Mouse (Mus musculus): ENCODE data around the gene Ciao2a.

Gene Ciao2a

GRCm38 (mm10) chr9:66160155-66160554, 33.7 kb downstream of the Ciao2a start:
- no peak for DNase-seq (ENCODE audit: low spot score in 2 of 2)

GRCm38 (mm10) chr9:66162995-66163394, 36.6 kb downstream of the Ciao2a start:
- no peak for DNase-seq (ENCODE audit: low spot score in 2 of 2)

- DNase-seq (ENCODE audit: low spot score in 2 of 2) = no peak
These were observed 40.8 kb downstream of the Ciao2a start for GRCm38 (mm10) chr9:66167222-66167621.

GRCm38 (mm10) chr9:66168233-66168632, 41.8 kb downstream of the Ciao2a start:
- no peak for DNase-seq (ENCODE audit: low spot score in 2 of 2)

- no peak for DNase-seq (ENCODE audit: low spot score in 2 of 2)
These were observed 44.1 kb downstream of the Ciao2a start for GRCm38 (mm10) chr9:66170506-66170905.

GRCm38 (mm10) chr9:66171275-66171921, 45.0 kb downstream of the Ciao2a start:
- DNase-seq (ENCODE audit: low spot score in 2 of 2) = no peak

- DNase-seq (ENCODE audit: low spot score in 2 of 2) = no peak
These were observed 47.0 kb downstream of the Ciao2a start for GRCm38 (mm10) chr9:66173316-66173855.

GRCm38 (mm10) chr9:66174985-66175384, 48.6 kb downstream of the Ciao2a start:
- no peak for DNase-seq (ENCODE audit: low spot score in 2 of 2)

- no peak for DNase-seq (ENCODE audit: low spot score in 2 of 2)
These were observed 51.6 kb downstream of the Ciao2a start for GRCm38 (mm10) chr9:66177975-66178374.

GRCm38 (mm10) chr9:66179795-66180194, 53.4 kb downstream of the Ciao2a start:
- no peak for DNase-seq (ENCODE audit: low spot score in 2 of 2)

- DNase-seq (ENCODE audit: low spot score in 2 of 2) = no peak
These were observed 54.9 kb downstream of the Ciao2a start for GRCm38 (mm10) chr9:66181126-66181825.

GRCm38 (mm10) chr9:66181826-66182678, 55.6 kb downstream of the Ciao2a start:
- DNase-seq (ENCODE audit: low spot score in 2 of 2) = no peak

GRCm38 (mm10) chr9:66182679-66182993, 56.2 kb downstream of the Ciao2a start:
- no peak for DNase-seq (ENCODE audit: low spot score in 2 of 2)

- no peak for DNase-seq (ENCODE audit: low spot score in 2 of 2)
These were observed 56.6 kb downstream of the Ciao2a start for GRCm38 (mm10) chr9:66183023-66183422.

- DNase-seq (ENCODE audit: low spot score in 2 of 2) = no peak
These were observed 58.2 kb downstream of the Ciao2a start for GRCm38 (mm10) chr9:66184572-66184971.

GRCm38 (mm10) chr9:66186426-66186825, 60.0 kb downstream of the Ciao2a start:
- DNase-seq (ENCODE audit: low spot score in 2 of 2) = no peak
